Mouse (Mus musculus) layer of hippocampus, adult 2 months (tissue): Measurements from ENCODE around the gene Brpf3. TPM values are rescaled to one million over a fixed set of nuclear protein-coding genes. Genes with fewer than 3 reads are reported as not detected.

ENCODE experiments used
- DNase-seq, 2 experiments: peaks; one replicate each; pipeline ENCODE4 v3.0.0; 2022; ENCODE audit warnings: low spot score in 2 of 2
- H3K27ac ChIP-seq: fragments of 200-600 bp; 2 replicates; pipeline ENCODE4 v1.8.1; 2022
- H3K4me3 ChIP-seq: fragments of 200-600 bp; 2 replicates; pipeline ENCODE4 v1.8.1; 2022; ENCODE audit warnings: mild to moderate bottlenecking
- CTCF ChIP-seq: fragments of 200-600 bp; conservative IDR thresholded peaks from 2 replicates; pipeline ENCODE4 v1.8.1; 2022; ENCODE audit warnings: antibody characterized with exemption, mild to moderate bottlenecking, moderate library complexity
- total RNA-seq, 2 experiments: library from RNA; stranded (reverse); gene quantifications; 2 replicates each; pipeline ENCODE4 v1.2.3; 2021

Gene Brpf3
- total RNA-seq, 2 experiments from 2014 or later: 43.4 to 44.8 TPM

- no peak for TF ChIP-seq CTCF
- no peak for DNase-seq
- Histone ChIP-seq H3K27ac (peak overlapping the region; percentile 97), H3K4me3 (no peak overlapping the region; the same call in 1 of the 2 replicates)
These were observed 75.4 kb downstream of the Brpf3 start for GRCm38 (mm10) chr17:28876331-28876730.

- peak; percentile 76 for TF ChIP-seq CTCF
- Histone ChIP-seq H3K4me3 (no peak overlapping the region; the same call in 1 of the 2 replicates), H3K27ac (peak overlapping the region; percentile 97)
- peak; percentile 51 for DNase-seq
These were observed 75.9 kb downstream of the Brpf3 start for GRCm38 (mm10) chr17:28876821-28877220.

- Histone ChIP-seq H3K27ac (no peak overlapping the region), H3K4me3 (no peak overlapping the region; the same call in 1 of the 2 replicates)
- peak; percentile 41 to 82 for DNase-seq
- TF ChIP-seq CTCF: peak; percentile 91
These were observed 79.1 kb downstream of the Brpf3 start for GRCm38 (mm10) chr17:28879931-28880391.

DNA sequence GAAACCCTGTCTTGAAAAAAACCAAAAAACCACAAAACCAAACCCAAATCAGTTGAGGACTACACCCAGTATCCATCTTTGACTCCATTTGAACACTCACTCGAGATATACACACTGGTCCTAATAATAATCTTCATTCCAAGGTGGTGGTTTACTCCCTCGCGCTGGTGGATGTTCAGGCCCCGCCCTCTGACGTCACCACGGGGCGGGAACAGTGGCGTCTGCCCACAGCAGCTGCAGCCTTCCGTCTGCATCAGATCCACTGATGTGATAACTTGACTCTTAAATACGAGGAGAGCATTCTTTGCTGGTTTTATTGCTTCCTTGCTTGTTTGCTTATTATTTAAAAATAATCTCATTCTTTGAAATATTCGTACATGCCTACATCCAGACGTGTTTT, 81.4 kb downstream of the Brpf3 start:
- peak overlapping the region; percentile 17; the same call in 1 of the 2 replicates for H3K4me3 ChIP-seq
- H3K27ac ChIP-seq: peak overlapping the region; percentile 18; the same call in 1 of the 2 replicates
- no peak for TF ChIP-seq CTCF
- peak; percentile 41 to 60 for DNase-seq

DNA sequence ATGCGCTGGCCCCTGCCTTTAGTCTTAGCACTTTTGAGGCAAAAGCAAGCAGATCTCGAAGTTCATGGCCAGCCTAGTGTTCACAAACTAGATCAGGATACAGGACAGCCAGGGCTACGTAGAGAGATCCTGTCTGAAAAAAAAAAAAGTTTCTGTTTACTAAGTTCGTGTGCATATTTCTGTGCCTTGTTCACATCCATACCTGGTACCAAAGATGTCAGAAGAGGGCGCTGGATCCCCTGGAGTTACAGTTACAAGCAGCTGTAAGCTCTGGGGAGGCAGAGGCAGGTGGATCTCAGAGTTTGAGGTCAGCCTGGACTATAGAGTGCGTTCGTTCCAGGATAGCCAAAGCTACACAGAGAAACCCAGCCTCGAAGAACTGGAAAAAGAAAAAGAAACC, 81.9 kb downstream of the Brpf3 start:
- peak overlapping the region; percentile 17; the same call in 1 of the 2 replicates for H3K4me3 ChIP-seq
- H3K27ac ChIP-seq: no peak overlapping the region
- no peak for DNase-seq
- peak; percentile 52 for TF ChIP-seq CTCF

- Histone ChIP-seq H3K27ac (no peak overlapping the region), H3K4me3 (no peak overlapping the region)
- no peak for DNase-seq
- no peak for TF ChIP-seq CTCF
These were observed 83.1 kb downstream of the Brpf3 start for GRCm38 (mm10) chr17:28883941-28884516.

GRCm38 (mm10) chr17:28885231-28885630, 84.3 kb downstream of the Brpf3 start:
- no peak for DNase-seq
- H3K4me3 ChIP-seq: no peak overlapping the region
- H3K27ac ChIP-seq: no peak overlapping the region
- no peak for TF ChIP-seq CTCF

DNA sequence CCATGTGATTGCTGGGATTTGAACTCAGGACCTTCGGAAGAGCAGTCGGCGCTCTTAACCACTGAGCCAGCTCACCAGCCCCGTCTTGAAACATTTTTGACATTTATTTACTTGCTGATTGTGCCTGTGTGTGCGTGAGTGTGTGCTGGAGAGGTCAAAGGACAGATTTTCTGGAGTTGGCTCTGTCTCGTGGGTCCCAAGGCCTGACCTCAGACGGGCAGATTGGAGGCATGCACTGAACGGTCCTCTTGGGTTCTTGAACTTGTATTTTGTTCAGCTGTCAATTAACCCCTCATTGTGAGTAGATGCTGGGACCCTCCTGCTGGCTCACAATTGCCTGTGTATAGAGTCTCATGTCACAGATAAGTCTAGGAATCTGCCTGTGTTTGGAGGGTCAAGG, 85.4 kb downstream of the Brpf3 start:
- no peak for TF ChIP-seq CTCF
- Histone ChIP-seq H3K4me3 (no peak overlapping the region), H3K27ac (no peak overlapping the region)
- DNase-seq: no peak

Other genes starting within 250 kb of the Brpf3 start
- gene Clps, start 240.3 kb upstream of the Brpf3 start, total RNA-seq: not detected
- gene Lhfpl5, start 225.4 kb upstream of the Brpf3 start, total RNA-seq: 1 to 10 TPM; 3.7 to 5.4 TPM
- gene Srpk1, start 178.4 kb upstream of the Brpf3 start, total RNA-seq: 10 to 100 TPM; 79.5 to 87.7 TPM
- 1 to 10 TPM; 6.3 to 6.9 TPM for gene Slc26a8, start 110.9 kb upstream of the Brpf3 start, total RNA-seq
- gene Mapk14, start 109.8 kb upstream of the Brpf3 start, total RNA-seq: 10 to 100 TPM; 70.6 to 82.7 TPM
- 1 to 10 TPM; 2.7 to 5.5 TPM for gene AC170998.1, start 75.0 kb upstream of the Brpf3 start, total RNA-seq
- gene Mapk13, start 31.8 kb upstream of the Brpf3 start, total RNA-seq: under 1 TPM; 0.59 to 0.66 TPM
- gene Pnpla1, start 57.3 kb downstream of the Brpf3 start, total RNA-seq: under 1 TPM; 0.49 to 0.56 TPM
- 1 to 10 TPM; 4.0 to 4.1 TPM for gene 4930539E08Rik, start 114.2 kb downstream of the Brpf3 start, total RNA-seq
- not detected for gene Pxt1, start 142.8 kb downstream of the Brpf3 start, total RNA-seq
- 10 to 100 TPM; 58.7 to 64.4 TPM for gene Kctd20, start 150.9 kb downstream of the Brpf3 start, total RNA-seq
- 10 to 100 TPM; 50.4 to 65.6 TPM for gene Stk38, start 206.9 kb downstream of the Brpf3 start, total RNA-seq
- gene Srsf3, start 231.5 kb downstream of the Brpf3 start, total RNA-seq: 100 to 1,000 TPM; 125 to 130 TPM